Mouse (Mus musculus) layer of hippocampus, adult 9-10 months (tissue): ENCODE measurements around the gene Crtc3.

Experiments
- DNase-seq: peaks from one replicate; pipeline ENCODE4 v3.0.0; 2022; ENCODE audit warnings: low spot score

Gene Crtc3

DNA sequence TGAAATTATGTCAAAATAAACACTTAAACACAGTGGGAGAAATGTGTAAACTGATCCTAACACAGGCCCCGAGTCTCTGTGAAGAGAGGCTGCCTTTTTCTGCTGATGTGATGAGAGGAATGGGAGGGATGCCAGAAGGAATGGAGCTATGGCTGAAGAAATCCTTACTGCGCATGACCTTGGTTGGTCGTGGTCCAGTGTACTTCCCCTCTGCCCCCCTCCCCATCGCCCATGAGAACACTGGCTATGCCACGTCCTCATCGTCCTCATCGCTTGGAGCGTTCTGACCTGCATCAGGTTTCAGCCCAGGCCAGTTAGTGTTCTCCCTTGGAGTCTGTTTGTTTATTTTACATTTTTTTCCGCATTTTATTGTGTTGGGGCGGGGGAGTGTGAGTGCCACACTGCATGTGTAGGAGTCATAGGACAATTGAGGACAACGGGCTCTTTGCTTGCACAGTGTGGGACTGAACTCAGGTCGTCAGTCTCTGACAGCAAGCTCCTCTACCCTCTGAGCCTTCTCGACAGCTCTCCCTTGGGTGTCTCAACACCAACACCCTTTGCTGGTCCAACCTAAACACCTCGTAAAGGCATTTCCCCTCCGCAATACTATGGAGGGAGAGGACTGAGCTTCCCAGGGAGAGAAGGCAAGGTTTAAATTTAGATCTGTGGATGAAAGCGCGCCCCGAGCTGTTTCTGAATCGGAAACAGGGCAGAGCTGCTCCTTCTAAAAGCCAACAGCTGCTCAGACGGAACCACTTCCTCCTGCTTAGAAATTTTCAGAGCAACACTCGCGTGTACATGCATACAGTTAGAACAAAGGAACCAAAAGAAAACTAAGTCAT lies 134.3 kb downstream of the Crtc3 start:
- DNase-seq: no peak

DNA sequence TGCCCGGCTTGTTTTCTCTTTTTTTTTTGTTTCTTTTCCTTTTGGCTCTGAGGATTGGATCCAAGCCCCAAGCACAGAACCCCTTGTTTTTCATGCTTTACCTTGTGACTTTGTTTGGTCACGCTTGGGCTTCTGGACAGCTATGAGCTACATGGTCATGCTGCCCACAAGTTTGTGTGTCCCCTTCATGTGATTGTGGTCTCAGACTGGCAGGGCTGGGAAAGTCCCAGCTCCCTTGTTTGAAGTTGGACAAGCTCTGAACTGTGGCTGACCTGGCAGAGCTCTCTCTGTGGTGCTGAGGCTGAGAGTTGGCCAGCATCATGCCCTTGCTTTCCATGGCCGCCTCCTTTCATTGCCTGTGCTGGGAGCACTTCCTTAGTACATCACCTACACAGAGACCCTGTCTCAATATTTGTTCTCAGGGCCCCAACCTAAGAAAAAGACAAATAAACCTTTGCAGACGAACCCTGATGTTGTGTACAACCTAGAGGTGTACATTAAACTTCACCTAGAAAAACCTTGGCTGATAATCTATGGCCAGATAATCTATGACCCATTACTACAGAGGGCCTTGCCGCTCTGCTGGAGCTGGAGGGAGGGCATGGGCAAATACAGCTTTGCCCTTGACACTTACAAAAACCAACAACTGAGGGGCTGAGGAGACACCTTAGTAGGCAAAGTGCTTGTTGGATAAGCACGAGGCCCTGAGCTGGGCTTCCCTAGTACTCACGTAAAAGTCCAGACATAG lies 140.0 kb downstream of the Crtc3 start:
- no peak for DNase-seq

DNA sequence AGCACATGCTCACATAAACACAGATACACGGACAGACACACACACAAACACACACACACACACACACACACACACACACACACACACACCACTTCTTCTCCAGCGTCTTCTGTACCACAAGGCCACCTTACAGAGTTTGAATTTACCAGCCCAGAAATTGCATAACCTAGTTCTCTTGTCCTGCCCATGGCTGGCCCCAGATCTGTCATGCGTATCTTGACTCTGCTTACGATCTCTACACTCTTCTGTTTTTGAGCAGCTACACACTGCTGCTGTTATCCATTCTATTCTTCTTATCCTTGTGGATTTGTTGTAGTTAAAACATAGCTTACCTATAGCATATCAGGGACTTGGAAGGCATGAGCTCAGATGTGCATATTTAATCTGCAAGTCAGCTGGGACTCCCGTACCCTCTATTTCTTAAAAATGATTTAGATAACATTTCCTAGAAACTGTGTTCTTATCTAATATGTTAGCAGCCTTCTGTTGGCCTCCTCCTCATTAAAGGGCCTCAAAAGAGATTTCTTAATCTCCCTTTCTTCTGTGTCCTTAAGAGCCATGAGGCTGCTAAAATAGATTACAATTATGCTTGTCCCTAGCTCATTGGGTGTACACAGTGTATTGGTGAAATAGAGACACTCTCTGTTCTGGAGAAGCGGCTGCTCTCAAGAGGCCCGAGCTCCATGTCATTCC lies 146.4 kb downstream of the Crtc3 start:
- no peak for DNase-seq

DNA sequence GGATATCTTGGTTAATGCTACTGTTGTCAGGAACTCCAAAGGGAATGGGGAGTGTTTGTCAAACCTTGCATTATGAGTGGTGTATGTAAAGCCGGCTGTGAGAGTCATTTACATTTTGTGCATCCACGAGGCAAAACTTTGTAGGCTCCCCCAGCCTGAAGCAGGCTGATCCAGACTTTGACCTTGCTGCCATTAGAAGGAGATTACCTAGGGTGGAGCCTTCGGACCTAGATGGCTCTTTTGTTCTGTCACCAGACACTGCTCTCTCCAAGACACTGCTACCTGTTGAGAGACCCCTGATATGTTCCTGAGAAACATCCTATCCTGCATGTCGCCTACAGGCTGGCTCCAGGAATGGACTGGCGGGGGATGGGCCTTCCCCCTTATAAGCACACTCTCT lies 149.1 kb downstream of the Crtc3 start:
- no peak for DNase-seq
